Mouse (Mus musculus): ENCODE data around the gene Hsd17b13. TPM values are rescaled to one million over a fixed set of nuclear protein-coding genes. Genes with fewer than 3 reads are reported as not detected.

Gene Hsd17b13
- polyA plus RNA-seq, 1 experiment from 2014 or later = not detected

- 0 out of 2 replicates have a peak, but pooled peaks cover 2% of the 10 kb centered on the region for H3K27me3 ChIP-seq (replicated peaks; ENCODE audit: control insufficient read depth, insufficient read depth, low read length)
- H3K9me3 ChIP-seq (ENCODE audit: control insufficient read depth, low read length) = no peaks in the 10 kb centered on the region
- 14% methylated on average over 8 of the region's 9 CpGs for WGBS
- peak overlapping the region; percentile 94 for H3K9ac ChIP-seq (replicated peaks; ENCODE audit: low read depth, low read length)
- H3K36me3 ChIP-seq (ENCODE audit: control insufficient read depth, insufficient read depth) = no peaks in the 10 kb centered on the region
- peaks cover 22% of the 10 kb centered on the region for H3K4me1 ChIP-seq (replicated peaks; ENCODE audit: control insufficient read depth, insufficient read depth, low read length)
- H3K4me3 ChIP-seq (replicated peaks; ENCODE audit: low read length) = peak overlapping the region; percentile 94
- no peak overlapping the region for H3K27ac ChIP-seq (ENCODE audit: low read length)
- ATAC-seq = no peak
- H3K4me2 ChIP-seq (ENCODE audit: low read length) = peak overlapping the region; percentile 63
These were observed 67.1 kb downstream of the Hsd17b13 start for GRCm38 (mm10) chr5:103910156-103910555.

- Histone ChIP-seq H3K9me3 (ENCODE audit: control insufficient read depth, low read length) (no peaks in the 10 kb centered on the region), H3K9ac (replicated peaks; ENCODE audit: low read depth, low read length) (no peak overlapping the region), H3K36me3 (ENCODE audit: control insufficient read depth, insufficient read depth) (no peaks in the 10 kb centered on the region), H3K27ac (ENCODE audit: low read length) (no peak overlapping the region), H3K4me2 (ENCODE audit: low read length) (no peak overlapping the region), H3K4me1 (replicated peaks; ENCODE audit: control insufficient read depth, insufficient read depth, low read length) (peaks cover 22% of the 10 kb centered on the region), H3K4me3 (replicated peaks; ENCODE audit: low read length) (no peak overlapping the region), H3K27me3 (replicated peaks; ENCODE audit: control insufficient read depth, insufficient read depth, low read length) (0 out of 2 replicates have a peak, but pooled peaks cover 2% of the 10 kb centered on the region)
- ATAC-seq = no peak
- WGBS = 70% methylated on average over 3 of the region's 3 CpGs
These were observed 67.7 kb downstream of the Hsd17b13 start for GRCm38 (mm10) chr5:103909466-103909865.

GRCm38 (mm10) chr5:103908851-103909250, 68.4 kb downstream of the Hsd17b13 start:
- H3K27me3 ChIP-seq (replicated peaks; ENCODE audit: control insufficient read depth, insufficient read depth, low read length) = 0 out of 2 replicates have a peak, but pooled peaks cover 2% of the 10 kb centered on the region
- H3K4me3 ChIP-seq (replicated peaks; ENCODE audit: low read length) = no peak overlapping the region
- no peak for ATAC-seq
- no peak overlapping the region for H3K27ac ChIP-seq (ENCODE audit: low read length)
- no peak overlapping the region for H3K9ac ChIP-seq (replicated peaks; ENCODE audit: low read depth, low read length)
- H3K4me1 ChIP-seq (replicated peaks; ENCODE audit: control insufficient read depth, insufficient read depth, low read length) = peaks cover 22% of the 10 kb centered on the region
- H3K4me2 ChIP-seq (ENCODE audit: low read length) = no peak overlapping the region; the same call in 1 of the 2 replicates
- H3K9me3 ChIP-seq (ENCODE audit: control insufficient read depth, low read length) = no peaks in the 10 kb centered on the region
- no peaks in the 10 kb centered on the region for H3K36me3 ChIP-seq (ENCODE audit: control insufficient read depth, insufficient read depth)
- 19% methylated on average over 7 of the region's 7 CpGs for WGBS

DNA sequence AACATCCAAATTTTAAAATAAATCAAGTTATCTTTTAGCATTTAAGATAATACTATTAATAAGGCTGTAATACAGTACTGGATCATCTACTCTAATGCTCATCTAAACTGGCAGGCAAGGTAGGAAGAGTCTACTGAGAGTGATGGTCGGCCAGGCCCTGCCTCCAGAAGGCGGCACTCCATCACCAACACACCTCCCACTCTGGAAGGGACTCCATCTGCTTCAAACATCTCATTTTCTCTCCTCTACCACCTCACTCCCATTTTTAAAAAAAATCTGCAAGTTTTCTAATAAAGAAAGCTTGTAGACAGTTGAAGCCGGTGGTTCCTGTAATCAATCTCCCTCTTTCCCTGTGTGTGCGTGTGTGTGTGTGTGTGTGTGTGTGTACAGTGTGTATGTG, 69.4 kb downstream of the Hsd17b13 start:
- no peak for ATAC-seq
- no peak overlapping the region for H3K9ac ChIP-seq (replicated peaks; ENCODE audit: low read depth, low read length)
- H3K36me3 ChIP-seq (ENCODE audit: control insufficient read depth, insufficient read depth) = no peaks in the 10 kb centered on the region
- H3K9me3 ChIP-seq (ENCODE audit: control insufficient read depth, low read length) = no peaks in the 10 kb centered on the region
- 0 out of 2 replicates have a peak, but pooled peaks cover 2% of the 10 kb centered on the region for H3K27me3 ChIP-seq (replicated peaks; ENCODE audit: control insufficient read depth, insufficient read depth, low read length)
- H3K27ac ChIP-seq (ENCODE audit: low read length) = no peak overlapping the region
- 75% methylated on average over 4 of the region's 4 CpGs for WGBS
- H3K4me3 ChIP-seq (replicated peaks; ENCODE audit: low read length) = no peak overlapping the region
- peaks cover 22% of the 10 kb centered on the region for H3K4me1 ChIP-seq (replicated peaks; ENCODE audit: control insufficient read depth, insufficient read depth, low read length)
- H3K4me2 ChIP-seq (ENCODE audit: low read length) = no peak overlapping the region

- H3K27me3 ChIP-seq (replicated peaks; ENCODE audit: control insufficient read depth, insufficient read depth, low read length) = no peaks in the 10 kb centered on the region
- no peak overlapping the region for H3K4me3 ChIP-seq (replicated peaks; ENCODE audit: low read length)
- 92% methylated on average over 6 of the region's 6 CpGs for WGBS
- no peaks in the 10 kb centered on the region for H3K9me3 ChIP-seq (ENCODE audit: control insufficient read depth, low read length)
- H3K4me2 ChIP-seq (ENCODE audit: low read length) = no peak overlapping the region
- H3K36me3 ChIP-seq (ENCODE audit: control insufficient read depth, insufficient read depth) = no peaks in the 10 kb centered on the region
- no peak for ATAC-seq
- no peak overlapping the region for H3K9ac ChIP-seq (replicated peaks; ENCODE audit: low read depth, low read length)
- peaks cover 22% of the 10 kb centered on the region for H3K4me1 ChIP-seq (replicated peaks; ENCODE audit: control insufficient read depth, insufficient read depth, low read length)
- H3K27ac ChIP-seq (ENCODE audit: low read length) = no peak overlapping the region
These were observed 71.0 kb downstream of the Hsd17b13 start for GRCm38 (mm10) chr5:103906173-103906572.

Other genes with a start within 250 kb of the Hsd17b13 start
- gene Klhl8, start 66.2 kb downstream of the Hsd17b13 start, polyA plus RNA-seq (2015; fragmentation: Nextera tagmentation; extraction: Ambion mirVana) = 48.8 and 53.4 TPM in 2 replicates
- 1.7 and 1.8 TPM in 2 replicates for gene Hsd17b11, start 44.5 kb upstream of the Hsd17b13 start, polyA plus RNA-seq (2015; fragmentation: Nextera tagmentation; extraction: Ambion mirVana)
- gene Nudt9, start 68.9 kb upstream of the Hsd17b13 start, polyA plus RNA-seq (2015; fragmentation: Nextera tagmentation; extraction: Ambion mirVana) = 55.9 and 57.8 TPM in 2 replicates
- gene Gm17660, start 100.2 kb upstream of the Hsd17b13 start, polyA plus RNA-seq (2015; fragmentation: Nextera tagmentation; extraction: Ambion mirVana) = not detected in 2 replicates
- gene Sparcl1, start 136.3 kb upstream of the Hsd17b13 start, polyA plus RNA-seq (2015; fragmentation: Nextera tagmentation; extraction: Ambion mirVana) = 110 and 137 TPM in 2 replicates
- 0.04 TPM in 1 of 2 replicates, not detected in the other for gene Dspp, start 193.3 kb upstream of the Hsd17b13 start, polyA plus RNA-seq (2015; fragmentation: Nextera tagmentation; extraction: Ambion mirVana)
- 0.34 and 1.4 TPM in 2 replicates for gene Dmp1, start 225.2 kb upstream of the Hsd17b13 start, polyA plus RNA-seq (2015; fragmentation: Nextera tagmentation; extraction: Ambion mirVana)